Mouse (Mus musculus) lung, embryonic 15.5 days (tissue): Measurements from ENCODE around the gene Ube2e1. TPM values are rescaled to one million over a fixed set of nuclear protein-coding genes. Genes with fewer than 3 reads are reported as not detected.

Source experiments
- ATAC-seq: fragments of 200-750 bp; cut with Nextera tagmentation; 2 replicates; pipeline ENCODE4 v1.8.0; 2017; ENCODE audit warnings: moderate number of reproducible peaks, borderline replicate concordance; ENCODE audit not compliant: low FRiP score, low TSS enrichment; ENCODE audit errors: extremely low read depth
- H3K27ac ChIP-seq: fragments of 300-500 bp; sonication (generic); 2 replicates; pipeline ENCODE4 v1.5.1; 2015; ENCODE audit warnings: moderate library complexity, mild to moderate bottlenecking, inconsistent platforms
- H3K27me3 ChIP-seq: fragments of 300-500 bp; sonication (generic); 2 replicates; pipeline ENCODE4 v1.6.1; 2015; ENCODE audit warnings: inconsistent platforms
- H3K36me3 ChIP-seq: fragments of 300-500 bp; sonication (generic); 2 replicates; pipeline ENCODE4 v1.6.1; 2015; ENCODE audit warnings: inconsistent platforms
- H3K4me1 ChIP-seq: fragments of 300-500 bp; sonication (generic); 2 replicates; pipeline ENCODE4 v1.6.1; 2015; ENCODE audit warnings: inconsistent platforms
- H3K4me2 ChIP-seq: fragments of 300-500 bp; sonication (generic); 2 replicates; pipeline ENCODE4 v1.6.1; 2015; ENCODE audit warnings: inconsistent platforms, mild to moderate bottlenecking, moderate library complexity
- H3K4me3 ChIP-seq: fragments of 300-500 bp; sonication (generic); 2 replicates; pipeline ENCODE4 v1.5.1; 2015; ENCODE audit warnings: mild to moderate bottlenecking, inconsistent platforms
- H3K9ac ChIP-seq: fragments of 300-500 bp; sonication (generic); 2 replicates; pipeline ENCODE4 v1.6.1; 2015; ENCODE audit warnings: inconsistent platforms
- H3K9me3 ChIP-seq: fragments of 300-500 bp; sonication (generic); 2 replicates; pipeline ENCODE4 v1.6.1; 2016; ENCODE audit warnings: inconsistent platforms
- WGBS: fragments of 180-500 bp; shearing (Covaris S2); methylation state at CpG from one replicate; pipeline ENCODE4 v1.1.7; 2015; 5-methylcytosine and 5-hydroxymethylcytosine counted together
- polyA plus RNA-seq: library from polyadenylated mRNA; unstranded; fragments of >200 nt; fragmentation: Nextera tagmentation; extraction: Ambion mirVana; gene quantifications from 2 replicates; pipeline ENCODE4 v1.2.1, GENCODE M21; 2015

The Ube2e1 gene
- polyA plus RNA-seq, 1 experiment from 2014 or later = 135 TPM

DNA sequence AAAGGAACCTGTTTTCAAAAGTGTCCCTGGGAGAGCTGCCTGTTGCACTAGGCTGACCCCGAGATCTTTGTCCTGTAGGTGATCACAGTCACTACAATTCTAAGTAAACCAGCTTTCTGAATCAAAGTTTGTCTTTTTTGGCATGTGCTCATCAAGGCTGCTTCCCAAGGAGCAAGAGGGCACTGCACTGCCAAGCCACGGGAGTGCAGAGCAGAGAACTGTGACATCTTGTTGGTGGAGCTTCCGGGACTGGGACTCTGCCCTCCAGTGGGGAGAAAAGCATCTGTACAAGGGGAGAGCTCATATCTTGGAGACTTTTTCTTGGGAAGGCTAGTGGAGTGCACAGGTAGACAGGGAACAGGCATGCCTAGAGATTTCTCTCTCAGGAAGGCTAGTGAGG is 21.9 kb upstream of the Ube2e1 start:
- 48% methylated on average over 3 of the region's 3 CpGs for WGBS
- H3K9me3 ChIP-seq = no peaks in the 10 kb centered on the region
- H3K4me1 ChIP-seq = no peaks in the 10 kb centered on the region
- ATAC-seq = no peak
- H3K4me3 ChIP-seq = no peak overlapping the region
- no peak overlapping the region for H3K9ac ChIP-seq
- no peak overlapping the region for H3K27ac ChIP-seq
- H3K4me2 ChIP-seq = no peak overlapping the region
- H3K36me3 ChIP-seq = no peaks in the 10 kb centered on the region
- H3K27me3 ChIP-seq = no peaks in the 10 kb centered on the region

DNA sequence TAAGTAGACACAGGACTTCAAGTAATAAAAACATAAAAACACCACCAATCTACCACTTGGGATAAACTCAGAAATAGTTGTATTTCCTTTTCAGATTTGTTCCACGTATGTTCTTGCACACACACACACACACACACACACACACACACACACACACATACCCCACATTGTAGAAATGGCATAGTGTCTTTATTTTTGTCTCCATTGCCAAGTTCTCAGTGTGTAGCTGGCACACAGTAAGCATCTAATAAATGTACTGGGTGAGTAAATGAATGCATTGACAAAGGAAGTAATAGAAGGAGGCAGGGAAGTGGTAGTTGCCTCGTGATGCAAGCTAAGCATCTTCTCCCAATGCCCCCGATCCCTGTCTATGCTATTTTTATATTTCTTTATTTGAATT is 21.3 kb upstream of the Ube2e1 start:
- no peaks in the 10 kb centered on the region for H3K4me1 ChIP-seq
- H3K9me3 ChIP-seq = no peaks in the 10 kb centered on the region
- WGBS = 61% methylated on average over 3 of the region's 3 CpGs
- H3K36me3 ChIP-seq = no peaks in the 10 kb centered on the region
- H3K27ac ChIP-seq = no peak overlapping the region
- H3K27me3 ChIP-seq = no peaks in the 10 kb centered on the region
- no peak overlapping the region for H3K4me3 ChIP-seq
- ATAC-seq = no peak
- H3K4me2 ChIP-seq = no peak overlapping the region
- no peak overlapping the region for H3K9ac ChIP-seq

- Histone ChIP-seq H3K4me3 (no peak overlapping the region), H3K4me2 (no peak overlapping the region), H3K36me3 (no peaks in the 10 kb centered on the region), H3K9me3 (no peaks in the 10 kb centered on the region), H3K27me3 (no peaks in the 10 kb centered on the region), H3K27ac (no peak overlapping the region), H3K9ac (no peak overlapping the region), H3K4me1 (no peaks in the 10 kb centered on the region)
- WGBS = 88% methylated on average over 1 of the region's 1 CpGs
- ATAC-seq = no peak
Measured at GRCm38 (mm10) chr14:18350680-18351079, 19.0 kb upstream of the Ube2e1 start.

DNA sequence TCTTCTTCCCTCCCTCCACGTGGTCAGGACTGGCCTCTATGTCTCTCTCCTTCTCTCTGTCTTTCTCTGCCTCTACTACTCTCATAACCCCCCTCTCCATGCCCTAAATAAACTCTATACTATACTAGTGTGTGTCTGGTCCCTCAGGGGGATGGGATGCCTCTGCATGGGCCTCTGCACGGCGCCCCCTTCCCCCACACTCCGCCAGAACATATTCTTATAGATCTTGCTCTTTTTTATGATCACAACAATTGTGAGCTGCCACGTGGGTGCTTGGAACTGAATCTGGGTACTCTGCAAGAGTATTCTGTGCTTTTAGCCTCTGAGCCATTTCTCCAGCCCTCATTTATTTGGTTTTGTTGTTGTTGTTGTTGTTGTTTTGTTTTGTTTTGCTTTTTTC is 18.2 kb upstream of the Ube2e1 start:
- 0 out of 2 replicates have a peak, but pooled peaks have one; percentile 23 for ATAC-seq
- Histone ChIP-seq H3K9me3 (no peaks in the 10 kb centered on the region), H3K9ac (no peak overlapping the region), H3K4me2 (no peak overlapping the region), H3K4me1 (no peaks in the 10 kb centered on the region), H3K36me3 (no peaks in the 10 kb centered on the region), H3K27me3 (no peaks in the 10 kb centered on the region), H3K4me3 (no peak overlapping the region), H3K27ac (no peak overlapping the region)
- 48% methylated on average over 5 of the region's 5 CpGs for WGBS

- no peaks in the 10 kb centered on the region for H3K27me3 ChIP-seq
- 49% methylated on average over 4 of the region's 4 CpGs for WGBS
- H3K4me2 ChIP-seq = no peak overlapping the region
- H3K36me3 ChIP-seq = no peaks in the 10 kb centered on the region
- H3K4me3 ChIP-seq = no peak overlapping the region
- H3K9ac ChIP-seq = no peak overlapping the region
- H3K4me1 ChIP-seq = no peaks in the 10 kb centered on the region
- ATAC-seq = no peak
- no peaks in the 10 kb centered on the region for H3K9me3 ChIP-seq
- H3K27ac ChIP-seq = no peak overlapping the region
Measured at GRCm38 (mm10) chr14:18343589-18343988, 11.9 kb upstream of the Ube2e1 start.

- 67% methylated on average over 2 of the region's 2 CpGs for WGBS
- no peak for ATAC-seq
Measured at GRCm38 (mm10) chr14:18342749-18343148, 11.1 kb upstream of the Ube2e1 start.

GRCm38 (mm10) chr14:18341088-18341487 is 9.4 kb upstream of the Ube2e1 start:
- no peak overlapping the region for H3K9ac ChIP-seq
- H3K27ac ChIP-seq = no peak overlapping the region
- H3K9me3 ChIP-seq = no peaks in the 10 kb centered on the region
- ATAC-seq = no peak
- no peaks in the 10 kb centered on the region for H3K4me1 ChIP-seq
- no peak overlapping the region for H3K4me2 ChIP-seq
- 88% methylated on average over 3 of the region's 3 CpGs for WGBS
- no peak overlapping the region for H3K4me3 ChIP-seq
- no peaks in the 10 kb centered on the region for H3K36me3 ChIP-seq
- H3K27me3 ChIP-seq = no peaks in the 10 kb centered on the region

More at GRCm38 (mm10) chr14:18342749-18343148, 11.1 kb upstream of the Ube2e1 start:
- no peaks in the 10 kb centered on the region for H3K4me1 ChIP-seq
- H3K9ac ChIP-seq = no peak overlapping the region
- no peaks in the 10 kb centered on the region for H3K9me3 ChIP-seq
- no peak overlapping the region for H3K4me3 ChIP-seq
- no peak overlapping the region for H3K4me2 ChIP-seq
- no peaks in the 10 kb centered on the region for H3K27me3 ChIP-seq
- no peak overlapping the region for H3K27ac ChIP-seq
- no peaks in the 10 kb centered on the region for H3K36me3 ChIP-seq

DNA sequence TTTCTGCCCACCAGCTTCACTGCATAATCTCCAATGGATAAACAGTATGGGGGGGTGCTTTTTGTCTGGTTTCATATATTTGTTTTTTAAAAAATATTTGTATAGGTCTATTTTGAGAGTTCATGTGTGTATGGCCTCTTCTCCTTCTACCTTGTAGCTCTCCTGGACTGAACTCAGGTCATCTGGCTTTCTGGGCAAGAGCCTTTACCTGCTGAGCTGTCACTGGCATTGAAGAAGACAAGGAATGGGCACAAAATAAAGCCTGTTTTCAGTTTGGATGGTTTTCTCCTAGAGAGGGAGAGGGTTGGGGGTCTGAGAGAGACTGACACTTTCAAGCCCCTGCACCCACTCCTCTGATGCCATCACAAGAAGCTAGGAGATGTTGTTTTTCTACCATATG is 4.4 kb upstream of the Ube2e1 start:
- Histone ChIP-seq H3K9me3 (no peaks in the 10 kb centered on the region), H3K9ac (no peak overlapping the region), H3K27me3 (no peaks in the 10 kb centered on the region), H3K4me3 (no peak overlapping the region), H3K27ac (no peak overlapping the region), H3K36me3 (no peaks in the 10 kb centered on the region), H3K4me1 (no peaks in the 10 kb centered on the region), H3K4me2 (no peak overlapping the region)
- ATAC-seq = no peak

- ATAC-seq = peak; percentile 84
- H3K4me2 ChIP-seq = peak overlapping the region; percentile 86
- peak overlapping the region; percentile 81 for H3K27ac ChIP-seq
- H3K9ac ChIP-seq = peak overlapping the region; percentile 96
- peaks cover 30% of the 10 kb centered on the region for H3K4me1 ChIP-seq
- no peaks in the 10 kb centered on the region for H3K9me3 ChIP-seq
- H3K4me3 ChIP-seq = peak overlapping the region; percentile 94
- under 1% methylated on average over 40 of the region's 99 CpGs for WGBS
- no peaks in the 10 kb centered on the region for H3K27me3 ChIP-seq
- H3K36me3 ChIP-seq = no peaks in the 10 kb centered on the region; the same call in 1 of the 2 replicates
Measured at GRCm38 (mm10) chr14:18330789-18331692, 618 bp downstream of the Ube2e1 start.

- Histone ChIP-seq H3K9ac (peak overlapping the region; percentile 48), H3K4me1 (peaks cover 30% of the 10 kb centered on the region), H3K36me3 (no peaks in the 10 kb centered on the region; the same call in 1 of the 2 replicates), H3K4me3 (peak overlapping the region; percentile 45), H3K4me2 (peak overlapping the region; percentile 78), H3K27ac (no peak overlapping the region), H3K9me3 (no peaks in the 10 kb centered on the region), H3K27me3 (no peaks in the 10 kb centered on the region)
- no peak for ATAC-seq
- WGBS = 3% methylated on average over 37 of the region's 37 CpGs
Measured at GRCm38 (mm10) chr14:18326968-18327672, 4.5 kb downstream of the Ube2e1 start.

- H3K27me3 ChIP-seq = no peaks in the 10 kb centered on the region
- no peak for ATAC-seq
- H3K4me1 ChIP-seq = peaks cover 7% of the 10 kb centered on the region; the same call in 1 of the 2 replicates
- 49% methylated on average over 11 of the region's 11 CpGs for WGBS
- H3K4me3 ChIP-seq = no peak overlapping the region
- no peak overlapping the region for H3K9ac ChIP-seq
- no peaks in the 10 kb centered on the region; the same call in none of the 2 replicates for H3K36me3 ChIP-seq
- H3K9me3 ChIP-seq = no peaks in the 10 kb centered on the region
- no peak overlapping the region for H3K27ac ChIP-seq
- no peak overlapping the region for H3K4me2 ChIP-seq
Measured at GRCm38 (mm10) chr14:18317457-18318411, 13.9 kb downstream of the Ube2e1 start.
